Mouse (Mus musculus): ENCODE results near the gene Eqtn. TPM values are rescaled to one million over a fixed set of nuclear protein-coding genes. Genes with fewer than 3 reads are reported as not detected.

Eqtn gene
- 0.37 TPM in 1 of 2 replicates, not detected in the other for polyA plus RNA-seq (2015; fragmentation: Nextera tagmentation; extraction: Ambion mirVana)

DNA sequence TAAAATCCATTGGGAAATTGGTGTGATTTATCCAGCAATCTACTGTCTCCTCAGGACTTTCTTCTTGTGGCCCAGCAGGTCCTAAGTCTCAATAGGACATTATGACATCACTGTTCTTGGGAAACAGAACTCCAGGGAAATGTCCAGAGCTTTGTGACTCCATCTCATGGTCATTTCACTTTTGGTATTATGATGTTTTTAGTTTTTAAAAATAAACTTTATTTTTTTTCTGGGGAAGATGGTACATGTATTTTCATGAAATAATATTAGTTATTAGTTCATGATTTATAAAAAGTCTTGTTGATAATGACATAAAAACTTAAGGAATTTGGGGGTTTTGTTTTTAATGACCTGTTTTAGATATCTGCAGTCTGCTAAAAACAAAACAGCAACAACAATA, at the start of gene Eqtn:
Gene Eqtn (minus strand): TSS at position 101 of the 400 bp plus-strand sequence.
- Histone ChIP-seq H3K36me3 (no peaks in the 10 kb centered on the region), H3K9ac (replicated peaks) (no peak within 1 kb of the TSS), H3K4me1 (no peaks in the 10 kb centered on the region), H3K27ac (replicated peaks) (no peak within 1 kb of the TSS), H3K4me2 (no peak within 1 kb of the TSS), H3K9me3 (replicated peaks) (no peaks in the 10 kb centered on the region), H3K27me3 (replicated peaks) (no peaks in the 10 kb centered on the region), H3K4me3 (replicated peaks) (no peak within 1 kb of the TSS)
- ATAC-seq (ENCODE audit: low FRiP score) = no peak

DNA sequence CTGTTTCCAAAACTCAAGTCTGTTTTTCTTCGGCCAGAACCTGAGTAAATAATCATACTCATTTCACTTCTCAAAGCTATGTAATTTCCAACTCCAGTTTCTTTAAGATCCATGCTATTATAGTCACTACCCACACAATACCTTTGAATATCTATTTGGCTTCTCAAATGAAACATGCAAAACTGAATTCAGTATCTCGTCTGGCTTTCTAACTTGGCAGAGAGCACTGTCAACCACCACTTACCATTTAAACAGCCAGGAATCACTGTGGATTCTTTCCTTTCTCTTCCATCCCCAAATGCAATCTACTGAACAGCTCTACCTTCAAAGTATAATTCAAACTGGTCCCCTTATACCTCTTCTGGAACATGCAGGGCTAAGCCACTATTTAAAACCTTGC, 44.7 kb upstream of the Eqtn start:
- Histone ChIP-seq H3K9me3 (replicated peaks) (no peaks in the 10 kb centered on the region), H3K36me3 (peaks cover 26% of the 10 kb centered on the region), H3K4me1 (peaks cover 20% of the 10 kb centered on the region), H3K27me3 (replicated peaks) (no peaks in the 10 kb centered on the region), H3K4me3 (replicated peaks) (no peak overlapping the region), H3K27ac (replicated peaks) (no peak overlapping the region), H3K4me2 (no peak overlapping the region), H3K9ac (replicated peaks) (no peak overlapping the region)
- 87% methylated on average over 2 of the region's 2 CpGs for WGBS
- ATAC-seq (ENCODE audit: low FRiP score) = no peak

GRCm38 (mm10) chr4:94952773-94953172, 24.1 kb upstream of the Eqtn start:
- H3K36me3 ChIP-seq = peaks cover 55% of the 10 kb centered on the region
- H3K4me2 ChIP-seq = no peak overlapping the region
- no peaks in the 10 kb centered on the region for H3K4me1 ChIP-seq
- no peak for ATAC-seq (ENCODE audit: low FRiP score)
- no peaks in the 10 kb centered on the region for H3K9me3 ChIP-seq (replicated peaks)
- H3K9ac ChIP-seq (replicated peaks) = no peak overlapping the region
- no peak overlapping the region for H3K27ac ChIP-seq (replicated peaks)
- no peaks in the 10 kb centered on the region for H3K27me3 ChIP-seq (replicated peaks)
- no peak overlapping the region for H3K4me3 ChIP-seq (replicated peaks)
- 95% methylated on average over 3 of the region's 3 CpGs for WGBS

GRCm38 (mm10) chr4:94941221-94941855, 12.7 kb upstream of the Eqtn start:
- H3K36me3 ChIP-seq = peaks cover 42% of the 10 kb centered on the region
- no peaks in the 10 kb centered on the region for H3K27me3 ChIP-seq (replicated peaks)
- ATAC-seq (ENCODE audit: low FRiP score) = no peak
- 82% methylated on average over 11 of the region's 11 CpGs for WGBS
- no peak overlapping the region for H3K9ac ChIP-seq (replicated peaks)
- no peak overlapping the region for H3K4me3 ChIP-seq (replicated peaks)
- H3K9me3 ChIP-seq (replicated peaks) = no peaks in the 10 kb centered on the region
- H3K4me1 ChIP-seq = no peaks in the 10 kb centered on the region
- no peak overlapping the region for H3K27ac ChIP-seq (replicated peaks)
- no peak overlapping the region for H3K4me2 ChIP-seq

DNA sequence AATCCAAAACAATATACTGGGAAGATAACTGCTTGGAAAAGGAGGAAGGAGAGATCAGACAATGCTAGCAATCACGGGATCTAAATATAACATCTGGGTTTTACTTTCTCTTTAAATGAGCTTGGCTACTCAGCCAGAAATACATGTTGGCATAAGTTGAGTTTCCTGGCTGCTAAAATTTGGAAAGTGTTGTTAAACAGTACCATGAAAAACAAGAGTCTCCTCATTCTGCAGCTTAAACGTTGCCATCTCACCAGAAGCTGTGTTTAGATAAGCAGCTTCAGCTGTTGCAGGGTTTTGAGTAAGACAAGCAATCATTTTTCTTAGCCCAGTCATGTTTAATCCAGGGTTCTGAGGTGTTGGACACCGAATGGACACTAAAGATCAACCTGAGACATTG, 26.9 kb downstream of the Eqtn start:
- Histone ChIP-seq H3K36me3 (no peaks in the 10 kb centered on the region), H3K27ac (replicated peaks) (no peak overlapping the region), H3K27me3 (replicated peaks) (no peaks in the 10 kb centered on the region), H3K9ac (replicated peaks) (no peak overlapping the region), H3K4me1 (no peaks in the 10 kb centered on the region), H3K4me3 (replicated peaks) (no peak overlapping the region), H3K9me3 (replicated peaks) (no peaks in the 10 kb centered on the region), H3K4me2 (no peak overlapping the region)
- ATAC-seq (ENCODE audit: low FRiP score) = no peak
- 78% methylated on average over 3 of the region's 3 CpGs for WGBS

DNA sequence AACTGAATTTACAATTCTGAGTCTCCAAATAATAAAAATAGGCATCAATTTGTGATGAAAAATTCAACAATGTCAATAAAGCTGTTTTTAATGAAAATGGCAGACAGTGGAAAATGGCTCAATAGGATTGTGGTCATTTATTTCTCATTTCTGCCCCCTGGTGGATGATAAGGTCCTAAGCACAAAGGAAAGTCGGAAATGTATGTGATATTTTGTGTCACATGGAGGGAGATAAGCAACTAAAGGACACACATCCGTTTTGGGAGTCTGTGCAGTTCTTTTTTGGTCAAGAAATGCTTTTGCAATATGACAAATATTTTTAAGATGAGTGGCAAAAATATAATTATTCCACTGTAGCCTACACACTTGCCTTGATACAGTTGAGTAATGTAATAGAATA, 27.9 kb downstream of the Eqtn start:
- Histone ChIP-seq H3K36me3 (no peaks in the 10 kb centered on the region), H3K4me2 (no peak overlapping the region), H3K4me3 (replicated peaks) (no peak overlapping the region), H3K9ac (replicated peaks) (no peak overlapping the region), H3K9me3 (replicated peaks) (no peaks in the 10 kb centered on the region), H3K27ac (replicated peaks) (no peak overlapping the region), H3K27me3 (replicated peaks) (no peaks in the 10 kb centered on the region), H3K4me1 (no peaks in the 10 kb centered on the region)
- no peak for ATAC-seq (ENCODE audit: low FRiP score)
- WGBS = 36% methylated on average over 2 of the region's 2 CpGs

Other genes starting within 250 kb of the Eqtn start
- 7.6 and 9.6 TPM in 2 replicates for gene Tek, start 189.6 kb downstream of the Eqtn start, polyA plus RNA-seq (2015; fragmentation: Nextera tagmentation; extraction: Ambion mirVana)
- gene Mysm1, start 50.3 kb upstream of the Eqtn start, polyA plus RNA-seq (2015; fragmentation: Nextera tagmentation; extraction: Ambion mirVana) = 24.4 and 25.5 TPM in 2 replicates
- gene Jun, start 123.4 kb upstream of the Eqtn start, polyA plus RNA-seq (2015; fragmentation: Nextera tagmentation; extraction: Ambion mirVana) = 73.8 and 75.5 TPM in 2 replicates